Mouse (Mus musculus) erythroblast, embryonic 14.5 days (primary cell): Measurements from ENCODE around the gene Fam173a.

Experiments
- GATA1 ChIP-seq: IDR thresholded peaks from 2 replicates; pipeline ENCODE4 v1.6.1; 2012; ENCODE audit warnings: low read length, inconsistent platforms, mixed read lengths
- TAL1 ChIP-seq: IDR thresholded peaks from 3 replicates; pipeline ENCODE4 v1.6.1; 2012; ENCODE audit warnings: low read length, inconsistent platforms, mixed read lengths

DNA sequence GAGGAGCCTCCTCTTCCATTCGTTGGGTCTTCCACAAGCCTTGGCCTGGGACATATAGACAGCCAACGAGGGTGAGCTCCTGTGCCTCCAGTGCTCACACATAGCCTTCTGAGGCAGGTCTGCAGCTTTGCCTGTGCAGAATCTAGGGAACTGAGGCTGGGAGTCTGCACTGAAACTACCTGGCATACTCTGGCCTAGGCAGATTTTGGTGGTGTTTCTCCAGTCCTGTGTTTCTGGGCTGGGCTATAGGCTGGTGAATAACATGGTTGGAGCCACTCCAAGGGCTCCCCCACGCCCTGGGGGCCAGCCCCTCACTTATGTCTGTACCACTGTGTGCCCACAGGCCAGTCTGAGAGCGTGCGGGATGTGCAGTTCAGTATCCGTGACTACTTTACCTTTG lies 32.6 kb upstream of the Fam173a start:
- no peak for TF ChIP-seq GATA1
- TF ChIP-seq TAL1 = no peak
